Mouse (Mus musculus): ENCODE results near the gene Zc3h7b.

Gene Zc3h7b

GRCm38 (mm10) chr15:81744992-81745600, at the start of gene Zc3h7b, which contains the start of gene Rangap1:
Gene Zc3h7b, plus strand, starts transcription at chr15:81745057.
Gene Rangap1, minus strand, starts transcription at chr15:81745530.
- POLR2A ChIA-PET, result interaction anchor here (0.5 to 1.6 kb wide), 39 partner anchors 9 to 291 kb away, joined by 3 to 17 read pairs (median 3); partner anchors contain the start of genes Aco2 (in 1 of the 4), Chadl (in 1 of the 4), Ep300 (in 1 of the 4) and Phf5a (in 1 of the 4)
- CTCF ChIA-PET, result interaction anchor here in 3 of 4 experiments (0.5 to 1.4 kb wide), 13 partner anchors 22 to 1623 kb away, joined by 3 to 14 read pairs (median 3); partner anchors contain the start of gene Polr3h (in 1 of the 3)

GRCm38 (mm10) chr15:81697175-81697574, 47.7 kb upstream of the Zc3h7b start, which contains the start of gene Chadl:
Gene Chadl, minus strand, starts transcription at chr15:81697287.
- ChIA-PET CTCF (interaction anchor here (0.5 to 1.1 kb wide), 6 partner anchors 12 to 230 kb away, joined by 3 to 5 read pairs (median 4); no protein-coding TSS in a partner anchor), POLR2A (interaction anchor here in 3 of 4 experiments (0.5 to 9.9 kb wide), 9 partner anchors 12 to 1115 kb away, joined by 3 to 107 read pairs (median 3); partner anchors contain the start of genes L3mbtl2 (in 1 of the 3), Rangap1 (in 1 of the 3) and Zc3h7b (in 1 of the 3))

- ChIA-PET CTCF (interaction anchor here in 2 of 4 experiments (0.7 to 3.4 kb wide), 6 partner anchors 21 to 231 kb away, joined by 3 to 12 read pairs (median 4); no protein-coding TSS in a partner anchor), POLR2A (interaction anchor here in 3 of 4 experiments (0.7 to 9.9 kb wide), 11 partner anchors 11 to 325 kb away, joined by 3 to 154 read pairs (median 3); partner anchors contain the start of genes L3mbtl2 (in 1 of the 3), Rangap1 (in 1 of the 3) and Zc3h7b (in 1 of the 3))
Measured at GRCm38 (mm10) chr15:81697847-81698246, 47.0 kb upstream of the Zc3h7b start.

GRCm38 (mm10) chr15:81698532-81698931, 46.3 kb upstream of the Zc3h7b start:
- ChIA-PET CTCF (interaction anchor here in 3 of 4 experiments (0.5 to 3.4 kb wide), 8 partner anchors 11 to 262 kb away, joined by 3 to 12 read pairs (median 4); partner anchors contain the start of gene Pmm1 (in 1 of the 3)), POLR2A (interaction anchor here in 2 of 4 experiments (0.9 to 9.9 kb wide), 24 partner anchors 10 to 232 kb away, joined by 3 to 154 read pairs (median 4); partner anchors contain the start of genes Polr3h (in 2 of the 2), L3mbtl2 (in 1 of the 2), Rbx1 (in 1 of the 2) and Tef (in 1 of the 2))

- CTCF ChIA-PET, result interaction anchor here (0.6 to 3.4 kb wide), 28 partner anchors 8 to 552 kb away, joined by 3 to 12 read pairs (median 3); partner anchors contain the start of genes 1500009C09Rik (in 1 of the 4), L3mbtl2 (in 1 of the 4), Pmm1 (in 1 of the 4) and Rangap1 (in 1 of the 4)
- POLR2A ChIA-PET, result interaction anchor here (0.6 to 9.9 kb wide), 76 partner anchors 8 to 1853 kb away, joined by 3 to 154 read pairs (median 4); partner anchors contain the start of genes Csdc2 (in 1 of the 4), Ep300 (in 1 of the 4), L3mbtl2 (in 1 of the 4) and Pmm1 (in 1 of the 4)
Measured at GRCm38 (mm10) chr15:81700161-81700560, 44.7 kb upstream of the Zc3h7b start.

- ChIA-PET CTCF (interaction anchor here (0.6 to 3.4 kb wide), 27 partner anchors 8 to 446 kb away, joined by 3 to 12 read pairs (median 3); partner anchors contain the start of genes Pmm1 (in 1 of the 4), Rangap1 (in 1 of the 4), Srebf2 (in 1 of the 4) and Zc3h7b (in 1 of the 4)), POLR2A (interaction anchor here (0.5 to 9.9 kb wide), 72 partner anchors 8 to 1854 kb away, joined by 3 to 154 read pairs (median 4); partner anchors contain the start of genes Rangap1 (in 2 of the 4), Zc3h7b (in 2 of the 4), Csdc2 (in 1 of the 4) and Ep300 (in 1 of the 4))
Measured at GRCm38 (mm10) chr15:81700601-81701000, 44.3 kb upstream of the Zc3h7b start.

- ChIA-PET POLR2A (interaction anchor here (0.6 to 9.9 kb wide), 42 partner anchors 8 to 314 kb away, joined by 3 to 154 read pairs (median 4); partner anchors contain the start of genes Ep300 (in 2 of the 4), Csdc2 (in 1 of the 4), L3mbtl2 (in 1 of the 4) and Rangap1 (in 1 of the 4)), CTCF (interaction anchor here (0.7 to 3.4 kb wide), 11 partner anchors 9 to 466 kb away, joined by 3 to 12 read pairs (median 3); partner anchors contain the start of gene Mchr1 (in 1 of the 4))
Measured at GRCm38 (mm10) chr15:81701350-81701749, 43.5 kb upstream of the Zc3h7b start.

GRCm38 (mm10) chr15:81702306-81703093, 42.4 kb upstream of the Zc3h7b start:
- POLR2A ChIA-PET, result interaction anchor here in 3 of 4 experiments (0.7 to 8.6 kb wide), 20 partner anchors 8 to 313 kb away, joined by 3 to 154 read pairs (median 3); partner anchors contain the start of genes Rangap1 (in 1 of the 3) and Zc3h7b (in 1 of the 3)
- CTCF ChIA-PET, result interaction anchor here in 3 of 4 experiments (0.6 to 2.8 kb wide), 10 partner anchors 9 to 467 kb away, joined by 3 to 12 read pairs (median 4); partner anchors contain the start of gene Mchr1 (in 1 of the 3)

GRCm38 (mm10) chr15:81703094-81703489, 41.8 kb upstream of the Zc3h7b start:
- ChIA-PET CTCF (interaction anchor here in 2 of 4 experiments (0.8 to 2.8 kb wide), 4 partner anchors 9 to 128 kb away, joined by 3 to 12 read pairs (median 8); no protein-coding TSS in a partner anchor), POLR2A (interaction anchor here in 3 of 4 experiments (0.6 to 8.6 kb wide), 13 partner anchors 7 to 237 kb away, joined by 3 to 154 read pairs (median 4); partner anchors contain the start of genes Rangap1 (in 1 of the 3) and Zc3h7b (in 1 of the 3))

- CTCF ChIA-PET, result interaction anchor here (0.5 to 3.7 kb wide), 15 partner anchors 9 to 252 kb away, joined by 3 to 13 read pairs (median 4); partner anchors contain the start of gene Chadl (in 1 of the 4)
- POLR2A ChIA-PET, result interaction anchor here (0.6 to 7.6 kb wide), 36 partner anchors 8 to 454 kb away, joined by 3 to 89 read pairs (median 5); partner anchors contain the start of genes Chadl (in 1 of the 4), Ep300 (in 1 of the 4) and Pmm1 (in 1 of the 4)
Measured at GRCm38 (mm10) chr15:81708991-81709390, 35.9 kb upstream of the Zc3h7b start.

GRCm38 (mm10) chr15:81709686-81710085, 35.2 kb upstream of the Zc3h7b start:
- CTCF ChIA-PET, result interaction anchor here (0.5 to 3.7 kb wide), 13 partner anchors 9 to 251 kb away, joined by 3 to 13 read pairs (median 4); partner anchors contain the start of gene Chadl (in 1 of the 4)
- POLR2A ChIA-PET, result interaction anchor here (0.6 to 7.6 kb wide), 33 partner anchors 8 to 361 kb away, joined by 3 to 89 read pairs (median 5); partner anchors contain the start of genes Chadl (in 1 of the 4), Ep300 (in 1 of the 4) and Pmm1 (in 1 of the 4)

- POLR2A ChIA-PET, result interaction anchor here in 3 of 4 experiments (0.5 to 7.6 kb wide), 13 partner anchors 9 to 397 kb away, joined by 3 to 89 read pairs (median 3); no protein-coding TSS in a partner anchor
- CTCF ChIA-PET, result interaction anchor here in 2 of 4 experiments (0.9 to 3.7 kb wide), 2 partner anchors 11 to 17 kb away, joined by 3 to 11 read pairs; no protein-coding TSS in a partner anchor
Measured at GRCm38 (mm10) chr15:81710801-81711200, 34.1 kb upstream of the Zc3h7b start.

GRCm38 (mm10) chr15:81713742-81714141, 31.1 kb upstream of the Zc3h7b start:
- CTCF ChIA-PET, result interaction anchor here in 2 of 4 experiments (0.5 to 0.6 kb wide), 2 partner anchors 9 to 12 kb away, joined by 3 to 6 read pairs; no protein-coding TSS in a partner anchor
- POLR2A ChIA-PET, result interaction anchor here in 2 of 4 experiments (0.6 to 7.6 kb wide), 8 partner anchors 9 to 181 kb away, joined by 3 to 89 read pairs (median 6); no protein-coding TSS in a partner anchor

- POLR2A ChIA-PET, result interaction anchor here (0.6 to 11.1 kb wide), 25 partner anchors 9 to 354 kb away, joined by 3 to 154 read pairs (median 5); partner anchors contain the start of gene Rbx1 (in 2 of the 4)
- CTCF ChIA-PET, result interaction anchor here (0.6 to 2.0 kb wide), 13 partner anchors 9 to 270 kb away, joined by 3 to 13 read pairs (median 4); no protein-coding TSS in a partner anchor
Measured at GRCm38 (mm10) chr15:81718336-81719138, 26.3 kb upstream of the Zc3h7b start.

- ChIA-PET POLR2A (interaction anchor here (0.6 to 11.1 kb wide), 26 partner anchors 9 to 355 kb away, joined by 3 to 154 read pairs (median 4); partner anchors contain the start of gene Rbx1 (in 2 of the 4)), CTCF (interaction anchor here (0.6 to 2.0 kb wide), 17 partner anchors 9 to 271 kb away, joined by 3 to 13 read pairs (median 4); partner anchors contain the start of genes Rangap1 (in 1 of the 4) and Zc3h7b (in 1 of the 4))
Measured at GRCm38 (mm10) chr15:81719139-81719531, 25.7 kb upstream of the Zc3h7b start.

Measured in embryonic stem cell, embryonic (primary cell).